Mouse (Mus musculus) forebrain, postnatal 0 days (tissue): ENCODE data around the gene Olfr766-ps1. TPM values are rescaled to one million over a fixed set of nuclear protein-coding genes. Genes with fewer than 3 reads are reported as not detected.
"Not testable (repeated sequence)": the region's sequence is repeated elsewhere in the genome, so short reads cannot be mapped to it uniquely, and the experiment has no call there.

Experiments
- ATAC-seq: fragments of 200-750 bp; cut with Nextera tagmentation; 2 replicates; pipeline ENCODE4 v1.8.0; 2017; ENCODE audit warnings: mild to moderate bottlenecking, moderate library complexity
- DNase-seq: peaks from one replicate; pipeline ENCODE4 v3.0.0-alpha.2; 2015
- H3K27ac ChIP-seq: fragments of 300-500 bp; sonication (generic); 2 replicates; pipeline ENCODE4 v1.5.1; 2014; ENCODE audit warnings: low read depth, mild to moderate bottlenecking, antibody characterized with exemption, low read length, moderate library complexity, mixed read lengths
- H3K27me3 ChIP-seq: fragments of 300-500 bp; sonication (generic); 2 replicates; pipeline ENCODE4 v1.6.1; 2014; ENCODE audit warnings: mild to moderate bottlenecking, low read length, mixed read lengths; ENCODE audit not compliant: insufficient read depth
- H3K36me3 ChIP-seq: fragments of 300-500 bp; sonication (generic); 2 replicates; pipeline ENCODE4 v1.6.1; 2014; ENCODE audit warnings: mild to moderate bottlenecking, moderate library complexity; ENCODE audit not compliant: insufficient read depth
- H3K4me1 ChIP-seq: fragments of 300-500 bp; sonication (generic); 2 replicates; pipeline ENCODE4 v1.6.1; 2014; ENCODE audit warnings: antibody characterized with exemption; ENCODE audit not compliant: insufficient read depth
- H3K4me2 ChIP-seq: fragments of 300-500 bp; sonication (generic); 2 replicates; pipeline ENCODE4 v1.6.1; 2014; ENCODE audit warnings: low read depth, mild to moderate bottlenecking, moderate library complexity
- H3K4me3 ChIP-seq: fragments of 300-500 bp; sonication (generic); 2 replicates; pipeline ENCODE4 v1.5.1; 2014; ENCODE audit warnings: low read depth, low read length, mixed read lengths
- H3K9ac ChIP-seq: fragments of 300-500 bp; sonication (generic); 2 replicates; pipeline ENCODE4 v1.6.1; 2014; ENCODE audit warnings: mild to moderate bottlenecking
- H3K9me3 ChIP-seq: fragments of 300-500 bp; sonication (generic); 2 replicates; pipeline ENCODE4 v1.6.1; 2016; ENCODE audit warnings: low read length
- CTCF ChIP-seq: sonication (generic); IDR thresholded peaks from 2 replicates; pipeline ENCODE4 v1.5.1; 2016; ENCODE audit warnings: antibody characterized with exemption, control low read depth, low read depth
- WGBS: fragments of 180-500 bp; shearing (Covaris S2); extraction: QIAGEN DNeasy Blood & Tissue Kit; methylation state at CpG from one replicate; pipeline ENCODE4 v1.1.7; 2014; 5-methylcytosine and 5-hydroxymethylcytosine counted together
- polyA plus RNA-seq: library from polyadenylated mRNA; unstranded; fragments of >200 nt; fragmentation: Nextera tagmentation; extraction: Ambion mirVana; gene quantifications from 2 replicates; pipeline ENCODE4 v1.2.1, GENCODE M21; 2015
- total RNA-seq: library from RNA; depleted of rRNA; stranded (reverse); fragments of >200 nt; gene quantifications from 2 replicates; pipeline ENCODE4 v1.2.3, GENCODE M21; 2014; rRNA removed

Gene Olfr766-ps1
- not detected in 2 replicates for total RNA-seq
- polyA plus RNA-seq: not detected in 2 replicates

DNA sequence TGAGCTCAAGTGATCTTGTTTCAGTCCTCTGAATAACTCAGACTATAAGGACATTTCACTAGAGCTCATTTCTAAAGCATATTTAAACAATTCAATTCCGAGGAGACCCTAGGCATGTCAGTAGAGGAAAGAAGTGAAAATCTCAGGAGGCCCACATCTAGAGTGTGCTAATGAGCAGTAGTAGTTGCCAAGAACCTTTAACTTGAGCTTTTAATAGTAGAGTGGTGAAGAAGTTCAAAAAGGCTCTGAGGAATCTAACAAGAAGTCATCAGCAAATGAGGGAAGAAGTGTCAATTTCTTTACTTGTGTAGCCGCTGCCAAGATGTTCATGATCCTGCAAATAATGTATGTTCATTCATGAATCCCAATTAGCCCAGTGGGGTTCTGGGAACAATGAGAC, at the start of gene Olfr766-ps1:
Gene Olfr766-ps1, minus strand, starts transcription at position 101 of the 400 bp plus-strand sequence.
- WGBS: 50% methylated on average over 2 of the region's 2 CpGs
- DNase-seq (no peak), ATAC-seq (no peak)
- Histone ChIP-seq H3K27ac (no peak within 1 kb of the TSS), H3K9me3 (no peaks in the 10 kb centered on the region), H3K4me3 (no peak within 1 kb of the TSS), H3K4me2 (no peak within 1 kb of the TSS), H3K27me3 (no peaks in the 10 kb centered on the region), H3K36me3 (no peaks in the 10 kb centered on the region), H3K4me1 (no peaks in the 10 kb centered on the region), H3K9ac (no peak within 1 kb of the TSS)
- TF ChIP-seq CTCF: no peak

DNA sequence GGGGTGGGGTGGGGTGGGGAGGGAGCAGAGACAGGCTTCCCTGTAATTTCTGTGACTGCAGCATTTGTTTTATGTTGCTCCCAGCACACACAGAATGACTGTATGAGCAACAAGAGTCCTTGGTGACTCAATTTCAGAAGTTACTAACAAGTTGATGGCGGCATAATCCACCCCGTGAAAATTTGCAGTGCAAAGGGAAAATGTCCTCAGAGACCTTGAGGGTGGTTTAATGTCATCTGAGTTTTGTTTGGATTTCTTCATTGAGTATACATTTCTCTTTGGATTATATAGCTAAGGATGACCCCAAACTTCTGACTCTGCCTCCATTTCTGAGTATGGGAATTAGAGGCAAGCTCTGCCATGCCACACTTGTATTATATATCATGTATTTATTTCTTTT, 49.0 kb upstream of the Olfr766-ps1 start, which contains the start of gene Olfr769:
Gene Olfr769, minus strand, starts transcription at position 101 of the 400 bp plus-strand sequence.
- Histone ChIP-seq H3K9ac (no peak within 1 kb of the TSS), H3K4me1 (no peaks in the 10 kb centered on the region), H3K4me2 (no peak within 1 kb of the TSS), H3K27me3 (no peaks in the 10 kb centered on the region), H3K9me3 (no peaks in the 10 kb centered on the region), H3K27ac (no peak within 1 kb of the TSS), H3K36me3 (no peaks in the 10 kb centered on the region), H3K4me3 (no peak within 1 kb of the TSS)
- no peak for DNase-seq
- TF ChIP-seq CTCF: no peak
- no peak for ATAC-seq
- WGBS: 80% methylated on average over 2 of the region's 2 CpGs

- Histone ChIP-seq H3K27ac (no peak overlapping the region), H3K9ac (no peak overlapping the region), H3K4me1 (no peaks in the 10 kb centered on the region), H3K4me3 (no peak overlapping the region), H3K9me3 (no peaks in the 10 kb centered on the region), H3K27me3 (no peaks in the 10 kb centered on the region), H3K36me3 (no peaks in the 10 kb centered on the region), H3K4me2 (no peak overlapping the region)
- TF ChIP-seq CTCF: no peak
- ATAC-seq (no peak), DNase-seq (no peak)
- 97% methylated on average over 3 of the region's 3 CpGs for WGBS
Observed at GRCm38 (mm10) chr10:129115146-129115545, 46.4 kb upstream of the Olfr766-ps1 start.

DNA sequence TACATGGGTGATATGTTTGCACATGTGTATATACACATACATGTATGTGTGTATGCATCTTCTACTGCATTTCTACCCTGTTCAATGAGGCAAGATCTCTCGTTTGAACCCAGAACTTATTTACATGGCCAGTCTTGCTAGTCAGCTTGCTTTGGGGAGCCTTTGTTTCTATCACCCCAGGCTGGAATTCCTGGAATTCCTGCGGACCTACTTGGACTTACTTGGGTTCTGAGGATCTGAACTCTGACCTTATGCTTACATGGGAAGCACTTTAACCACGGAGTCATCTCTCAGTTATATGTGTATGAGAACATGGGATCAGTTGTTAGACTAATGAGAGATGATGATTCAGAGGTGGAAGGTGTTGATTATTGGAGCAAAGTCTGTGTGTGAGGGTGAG, 32.5 kb upstream of the Olfr766-ps1 start:
- no peaks in the 10 kb centered on the region for H3K9me3 ChIP-seq
- H3K36me3 ChIP-seq: no peaks in the 10 kb centered on the region
- ATAC-seq: no peak

DNA sequence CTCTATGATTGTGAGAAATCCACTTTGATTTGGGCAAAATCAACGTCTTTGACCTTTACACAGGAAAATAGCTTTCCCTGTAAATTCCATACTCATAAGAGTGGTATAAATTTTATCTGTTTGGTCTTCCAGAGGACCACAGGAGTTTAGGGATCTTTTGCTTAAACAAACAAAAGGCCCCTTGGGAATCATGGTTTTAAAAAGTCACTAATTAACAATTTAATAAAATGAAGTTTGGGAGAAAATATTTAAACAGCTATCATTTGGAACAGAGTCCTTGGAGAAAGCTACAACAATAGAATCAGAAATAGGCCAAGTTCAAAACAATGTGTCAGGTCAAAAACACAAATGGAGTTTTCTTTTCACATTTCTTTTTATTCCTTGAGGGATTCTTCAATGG, 30.5 kb upstream of the Olfr766-ps1 start, which contains the start of gene Olfr768:
Gene Olfr768, minus strand, starts transcription at position 101 of the 400 bp plus-strand sequence.
- no peak for TF ChIP-seq CTCF
- no peaks in the 10 kb centered on the region for H3K9me3 ChIP-seq
- no peak within 1 kb of the TSS for H3K9ac ChIP-seq
- no peaks in the 10 kb centered on the region for H3K4me1 ChIP-seq
- H3K27me3 ChIP-seq: no peaks in the 10 kb centered on the region
- no peak for ATAC-seq
- no peak within 1 kb of the TSS for H3K4me2 ChIP-seq
- no peak for DNase-seq
- no peak within 1 kb of the TSS for H3K4me3 ChIP-seq
- no peaks in the 10 kb centered on the region for H3K36me3 ChIP-seq
- H3K27ac ChIP-seq: no peak within 1 kb of the TSS
- 90% methylated on average over 1 of the region's 1 CpGs for WGBS

More for the DNA sequence above, 32.5 kb upstream of the Olfr766-ps1 start:
- no peak overlapping the region for H3K4me3 ChIP-seq
- H3K4me1 ChIP-seq: no peaks in the 10 kb centered on the region
- DNase-seq: no peak
- 38% methylated on average over 3 of the region's 3 CpGs for WGBS
- H3K27ac ChIP-seq: no peak overlapping the region
- no peaks in the 10 kb centered on the region for H3K27me3 ChIP-seq
- no peak overlapping the region for H3K4me2 ChIP-seq
- no peak for TF ChIP-seq CTCF
- H3K9ac ChIP-seq: no peak overlapping the region

DNA sequence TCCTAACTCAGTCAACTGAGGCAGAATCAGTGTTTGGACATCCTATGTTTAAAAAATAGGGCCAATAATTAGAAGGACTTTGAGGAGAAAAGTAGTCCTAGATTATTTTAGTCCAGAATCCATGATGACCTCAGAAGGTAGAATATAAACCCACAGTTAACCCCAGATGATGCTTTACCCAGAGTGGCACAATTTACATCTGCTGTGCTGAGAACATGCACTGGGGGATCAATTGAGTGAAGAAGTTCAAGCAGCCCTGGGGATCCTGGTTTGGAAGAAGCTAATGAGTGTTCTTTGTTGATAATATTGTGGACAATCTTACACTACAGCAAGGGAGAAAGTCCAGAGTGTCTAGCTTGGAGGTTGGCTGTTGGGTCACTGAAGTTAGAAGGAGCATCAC, 14.0 kb upstream of the Olfr766-ps1 start, which contains the start of gene Olfr767:
Gene Olfr767, minus strand, starts transcription at position 101 of the 400 bp plus-strand sequence.
- not testable (repeated sequence) for H3K4me1 ChIP-seq, H3K9me3 ChIP-seq, DNase-seq, H3K27ac ChIP-seq, H3K27me3 ChIP-seq, H3K4me2 ChIP-seq, ATAC-seq, H3K9ac ChIP-seq, H3K36me3 ChIP-seq, H3K4me3 ChIP-seq

GRCm38 (mm10) chr10:129049898-129050297, 18.9 kb downstream of the Olfr766-ps1 start, which contains the start of gene Olfr765:
Olfr765 (minus strand) TSS chr10:129049998.
- H3K27ac ChIP-seq, ATAC-seq: not testable (repeated sequence)

GRCm38 (mm10) chr10:129039796-129040195, 29.0 kb downstream of the Olfr766-ps1 start, which contains the start of gene Olfr764-ps1:
Olfr764-ps1 (minus strand) TSS chr10:129039896.
- Histone ChIP-seq H3K9me3 (no peaks in the 10 kb centered on the region), H3K9ac (no peak within 1 kb of the TSS), H3K4me1 (no peaks in the 10 kb centered on the region), H3K4me3 (no peak within 1 kb of the TSS), H3K27me3 (no peaks in the 10 kb centered on the region), H3K36me3 (no peaks in the 10 kb centered on the region), H3K4me2 (no peak within 1 kb of the TSS), H3K27ac (no peak within 1 kb of the TSS)
- TF ChIP-seq CTCF: no peak
- DNase-seq: no peak
- ATAC-seq: no peak
- WGBS: 77% methylated on average over 3 of the region's 3 CpGs

More at GRCm38 (mm10) chr10:129049898-129050297, 18.9 kb downstream of the Olfr766-ps1 start, which contains the start of gene Olfr765:
- not testable (repeated sequence) for H3K4me3 ChIP-seq, DNase-seq, H3K9ac ChIP-seq, H3K4me2 ChIP-seq, H3K27me3 ChIP-seq, H3K9me3 ChIP-seq, H3K36me3 ChIP-seq, H3K4me1 ChIP-seq
